Mouse (Mus musculus) adipocyte (in vitro differentiated cells): ENCODE data around the gene Plaur.

Experiments
- DNase-seq: peaks from one replicate; pipeline ENCODE4 v3.0.0-alpha.2; 2016; ENCODE audit warnings: low spot score

The Plaur gene

DNA sequence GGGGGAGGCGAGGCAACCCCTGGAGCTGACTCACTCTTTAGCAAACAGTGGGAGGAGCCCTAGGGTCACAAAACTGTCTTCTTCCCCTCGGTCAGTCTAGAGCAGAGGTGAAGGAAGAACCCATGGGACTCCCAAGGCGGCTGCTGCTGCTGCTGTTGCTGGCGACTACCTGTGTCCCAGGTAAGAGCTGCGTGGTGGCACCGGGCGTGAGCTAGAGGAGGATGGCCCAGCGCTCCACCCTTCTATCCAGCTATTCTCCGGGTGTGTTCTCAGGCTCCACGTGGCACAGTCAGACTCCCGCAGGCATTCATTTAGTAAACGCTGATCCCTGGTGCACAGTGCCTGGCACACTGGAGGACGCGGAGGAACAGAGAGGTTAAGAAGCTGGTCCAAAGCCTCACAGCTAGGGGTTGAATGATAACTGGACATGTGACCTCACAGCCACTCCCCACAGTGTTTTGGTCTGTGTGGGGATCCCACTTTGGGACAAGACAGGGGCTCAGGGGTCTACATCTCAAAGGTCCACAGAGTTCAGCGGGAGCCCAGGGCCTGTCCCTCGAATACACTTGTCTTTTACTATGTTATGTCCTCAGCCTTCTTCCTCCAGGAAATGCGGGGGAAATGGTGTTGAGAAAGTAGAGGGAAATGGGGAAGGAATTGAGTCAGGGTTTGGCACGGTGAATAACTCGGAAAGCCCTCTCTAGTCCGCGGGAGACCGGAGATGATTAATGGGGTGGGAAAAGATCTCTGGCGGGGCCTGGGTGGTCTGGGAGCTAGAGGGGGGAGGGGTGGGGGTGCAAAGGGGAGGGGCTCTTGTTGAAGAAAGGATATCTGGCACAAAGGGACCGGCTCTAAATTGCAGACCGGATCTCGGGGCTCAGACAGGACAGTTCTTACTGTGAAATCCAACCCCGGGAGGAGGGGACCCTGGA lies at the start of gene Plaur:
Plaur (plus strand) TSS at position 97 of the 932 bp plus-strand sequence.
- no peak for DNase-seq

DNA sequence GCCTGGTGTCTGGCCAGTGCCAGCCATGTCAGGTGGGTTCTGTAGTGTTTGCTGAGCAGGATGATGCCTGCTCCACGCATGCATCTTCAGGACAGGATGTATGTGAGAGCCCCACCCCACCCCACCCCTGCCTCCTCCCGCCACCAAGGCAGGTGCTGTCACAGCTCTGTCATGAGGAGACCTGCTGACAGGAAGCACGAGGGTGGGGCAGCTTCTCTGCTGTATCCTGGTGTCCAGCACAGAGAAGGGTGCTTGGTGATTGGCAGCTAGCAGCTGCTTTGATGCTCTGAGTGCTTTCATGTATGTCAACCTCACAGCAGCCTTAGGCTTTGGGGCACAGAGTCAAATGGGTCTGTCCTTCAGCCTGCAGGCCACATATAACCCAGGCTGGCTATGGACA lies 48.7 kb upstream of the Plaur start:
- no peak for DNase-seq

DNA sequence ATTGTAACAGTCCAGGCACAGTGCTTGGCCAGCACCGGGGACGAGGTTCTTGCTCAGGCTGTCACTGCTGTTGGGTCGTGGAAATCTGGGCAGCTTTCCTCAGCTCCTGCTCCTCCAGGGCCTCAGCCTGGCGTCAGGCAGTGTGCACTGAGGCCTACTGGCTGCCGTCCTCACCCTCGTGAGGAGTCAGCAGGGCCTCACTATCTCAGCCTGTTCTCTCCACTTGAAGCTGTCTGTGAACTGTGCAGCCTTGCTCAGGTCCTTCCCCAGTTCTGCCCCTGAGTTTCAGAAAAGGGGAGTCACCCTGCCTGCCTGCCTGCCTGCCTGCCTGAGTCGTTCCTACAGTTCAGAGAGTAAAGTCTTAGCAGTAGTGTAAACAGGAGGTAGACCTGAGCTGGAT lies 47.0 kb upstream of the Plaur start:
- no peak for DNase-seq

DNA sequence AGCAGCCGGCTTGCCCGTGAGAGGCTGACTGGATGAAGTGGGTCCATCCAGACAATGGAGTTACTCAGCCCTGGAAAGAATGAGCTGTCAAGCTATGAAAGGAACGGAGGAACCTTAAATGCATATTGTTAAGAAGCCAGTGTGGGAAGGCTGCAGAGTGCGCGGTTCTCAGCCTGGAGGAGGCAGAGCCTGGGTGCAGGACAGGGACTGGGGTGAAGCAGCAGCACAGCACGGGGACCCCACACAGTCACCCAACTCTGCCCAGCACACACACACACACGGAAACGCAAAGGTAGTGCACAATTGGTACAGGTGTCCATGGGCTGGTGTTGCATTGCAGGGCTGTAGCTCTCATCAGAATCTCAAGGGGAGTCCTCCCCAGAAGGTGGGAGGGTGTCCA lies 42.7 kb upstream of the Plaur start:
- DNase-seq = no peak

DNA sequence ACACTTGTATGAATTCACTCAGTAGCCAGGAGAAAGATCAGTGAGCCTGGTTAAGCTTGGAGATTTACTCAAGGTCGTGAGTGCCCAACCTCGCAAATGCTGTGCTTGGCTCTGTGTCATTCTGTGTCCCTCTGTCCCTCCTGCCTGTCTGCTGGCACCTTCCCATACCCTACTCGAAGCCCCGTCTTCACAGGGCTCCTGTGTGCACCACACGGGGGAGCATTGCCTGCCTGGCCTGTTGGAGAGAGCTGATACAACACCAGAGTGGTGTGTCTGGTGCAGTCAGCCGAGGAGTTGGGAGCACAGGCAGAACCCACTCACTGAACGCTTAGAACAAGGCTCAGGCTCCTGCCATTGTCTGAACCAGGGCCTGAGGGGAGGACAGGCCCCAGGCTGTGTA lies 40.6 kb upstream of the Plaur start:
- DNase-seq = no peak

DNA sequence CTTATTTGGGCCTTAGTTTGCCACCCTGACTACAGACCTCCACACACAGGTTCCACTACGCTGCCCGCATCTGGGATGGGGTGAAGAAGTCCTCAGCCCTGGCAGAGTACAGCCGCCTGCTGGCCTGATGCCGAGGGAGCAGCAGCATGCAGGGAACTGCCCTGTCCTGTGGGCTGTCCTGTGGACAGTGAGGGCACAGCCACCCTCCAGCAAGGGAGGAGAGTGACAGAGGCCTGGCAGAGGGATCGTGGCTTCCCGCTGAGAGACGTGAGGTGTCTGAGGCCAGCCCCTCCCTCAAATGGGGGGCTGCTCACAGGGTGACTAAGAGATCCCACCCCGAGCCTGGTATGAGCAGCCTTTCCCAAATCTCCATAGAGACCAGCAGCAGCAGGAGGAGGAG lies 40.0 kb upstream of the Plaur start:
- DNase-seq = no peak

DNA sequence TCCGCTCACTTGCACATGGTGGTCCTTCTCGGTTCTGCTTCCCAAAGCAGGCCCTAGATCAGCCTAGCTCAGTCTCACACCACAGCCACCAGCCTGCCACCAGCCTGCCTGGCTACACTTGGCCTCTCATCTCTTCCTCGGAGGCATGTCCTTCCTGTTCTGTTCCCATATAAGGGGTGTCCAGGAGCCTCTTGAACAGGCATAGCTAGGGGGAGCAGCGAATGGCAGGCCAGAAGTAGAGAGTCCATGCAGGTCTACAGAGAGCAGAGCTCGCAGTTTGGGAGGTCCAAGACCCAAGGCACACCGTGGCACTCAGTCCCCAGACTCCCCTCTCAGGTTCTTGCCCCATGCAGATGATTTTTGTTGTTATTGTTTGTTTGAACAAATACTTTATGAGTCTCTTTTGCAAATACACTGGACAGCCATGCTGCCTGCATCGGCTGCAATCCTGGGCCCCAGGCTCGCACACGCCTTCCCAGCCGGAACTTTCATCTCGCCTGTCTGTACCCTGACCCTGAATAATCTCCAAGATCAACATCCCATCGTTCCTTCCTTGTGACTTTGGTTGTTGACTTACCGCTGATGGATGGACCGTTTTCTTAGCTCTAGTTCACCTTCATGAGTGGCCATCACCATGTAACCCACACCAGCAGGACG lies 39.0 kb upstream of the Plaur start:
- no peak for DNase-seq

DNA sequence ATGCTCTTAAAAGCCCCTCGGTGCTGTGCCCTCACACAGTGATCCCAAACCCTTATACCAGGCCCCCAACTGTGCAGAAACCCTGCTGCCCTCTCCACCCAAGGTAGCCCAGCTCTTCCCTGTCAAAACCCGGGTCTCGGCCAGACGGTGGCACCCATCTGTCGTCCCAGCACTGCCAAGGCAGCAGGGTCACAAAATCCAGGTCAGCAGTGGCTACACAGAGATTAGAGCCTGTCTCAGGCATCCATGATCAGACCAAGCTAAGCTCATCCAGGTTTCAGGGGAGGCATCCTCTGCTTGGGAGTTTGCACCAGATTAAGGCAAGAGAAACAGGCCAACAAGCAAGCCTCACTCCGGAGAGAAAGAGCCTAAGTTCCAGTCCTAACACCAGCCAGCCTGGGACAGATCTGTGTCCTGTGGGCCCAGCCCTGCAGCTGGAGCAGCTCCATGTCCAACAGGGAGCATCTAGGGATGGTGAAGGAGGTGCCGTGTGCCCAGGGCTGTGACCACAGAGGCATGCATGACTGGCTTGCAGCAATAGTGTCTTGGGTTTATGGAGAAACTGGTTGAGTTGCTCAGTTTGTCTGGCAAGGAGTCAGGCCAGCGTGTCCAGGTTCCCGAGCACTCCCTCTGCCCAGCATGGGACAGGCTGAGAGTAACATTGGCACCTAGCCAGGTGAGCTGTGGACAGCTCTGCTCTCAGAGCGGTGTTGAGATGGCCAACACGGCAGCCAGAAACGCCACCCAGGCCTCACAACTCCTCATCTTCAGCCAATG lies 38.1 kb upstream of the Plaur start:
- peak; percentile 57 for DNase-seq

DNA sequence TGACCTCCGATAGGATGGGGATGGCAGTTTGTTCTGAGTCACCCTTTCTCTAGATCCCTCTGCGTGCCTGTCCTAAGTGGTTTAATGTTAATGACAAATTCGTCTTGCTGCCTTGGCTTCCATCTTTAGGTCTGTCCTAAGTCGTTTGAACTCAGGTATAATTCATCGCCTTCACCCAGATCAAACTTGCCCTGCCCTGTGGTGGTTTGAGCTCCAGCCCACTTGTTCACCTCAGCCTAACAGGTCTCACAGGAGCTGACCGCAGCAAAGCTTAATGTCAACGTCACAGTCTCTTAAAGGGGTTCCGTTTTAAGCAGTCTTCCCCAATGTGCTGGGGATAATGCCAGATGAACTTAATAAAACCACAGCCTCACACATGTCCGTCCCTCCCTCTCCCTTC lies 36.4 kb upstream of the Plaur start:
- DNase-seq = no peak

DNA sequence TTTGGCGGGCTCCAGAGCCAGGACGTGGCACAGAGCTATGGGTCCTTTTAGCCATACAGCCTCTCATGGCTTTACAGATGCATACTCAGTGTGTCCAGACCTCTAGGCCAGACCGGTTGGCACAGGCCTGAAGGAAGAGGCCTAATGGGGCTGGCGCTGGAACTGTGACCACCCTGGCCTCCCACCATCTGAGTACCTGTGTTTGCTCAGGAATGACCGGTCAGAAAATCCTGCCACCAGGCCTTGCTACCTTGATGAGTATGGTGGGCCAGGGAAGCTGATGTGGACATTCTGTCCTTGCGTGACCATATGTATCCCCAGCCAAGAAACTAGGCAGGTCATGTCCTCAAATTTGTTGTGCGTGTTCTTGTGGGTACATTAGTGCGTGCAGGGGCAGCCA lies 35.1 kb upstream of the Plaur start:
- no peak for DNase-seq

DNA sequence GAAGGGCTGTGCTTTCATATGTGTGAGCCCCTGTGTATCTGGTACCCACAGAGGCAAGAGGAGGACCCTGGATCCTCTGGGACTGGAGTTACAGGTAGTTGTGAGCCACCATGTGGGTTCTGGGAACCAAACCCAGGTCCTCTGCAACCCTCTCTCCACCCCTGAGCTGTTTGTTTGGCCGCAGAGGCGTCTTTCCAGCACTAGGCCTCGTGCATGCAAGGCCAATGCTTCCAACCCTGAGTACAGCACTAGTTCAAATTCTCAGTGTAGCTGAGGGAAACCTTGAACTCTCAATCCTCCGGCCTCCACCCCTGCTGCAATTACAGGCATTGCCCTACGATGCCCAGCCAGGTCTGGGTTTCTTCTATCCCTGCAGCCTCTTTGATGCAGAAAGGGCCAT lies 33.6 kb upstream of the Plaur start:
- DNase-seq = no peak

DNA sequence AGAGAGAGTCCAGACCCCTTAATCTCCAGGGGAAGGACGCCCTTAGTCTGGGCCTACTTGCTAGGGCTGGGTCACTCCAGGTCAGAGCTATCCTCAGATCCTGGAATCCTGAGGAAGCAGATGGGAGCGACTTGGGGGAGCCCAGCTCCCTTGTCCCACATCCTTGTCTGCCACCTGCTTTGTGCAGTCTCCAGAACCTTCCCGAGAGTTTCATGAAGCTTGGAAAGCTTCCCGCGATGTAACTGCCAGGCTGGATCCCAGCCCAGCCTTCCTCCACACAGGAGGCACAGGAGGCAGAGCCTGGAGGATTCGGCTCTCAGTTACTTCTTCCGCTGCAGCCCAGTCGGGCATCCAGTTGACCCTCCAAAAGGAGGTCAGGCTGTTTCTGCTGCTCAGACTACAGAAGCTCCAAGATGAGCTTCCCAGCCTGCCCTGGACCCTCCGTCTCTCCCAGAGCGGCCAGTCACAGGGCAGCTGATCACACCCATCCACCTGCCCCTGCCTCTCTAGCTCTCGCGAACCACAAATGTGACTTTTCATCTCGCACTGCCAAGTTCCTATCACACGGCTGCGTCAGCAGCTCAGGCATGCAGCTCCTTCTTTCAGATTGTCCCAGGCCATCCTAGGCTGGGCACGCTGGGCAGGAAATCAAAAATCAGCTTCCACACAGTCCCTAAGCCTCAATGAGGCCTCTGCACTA lies 32.7 kb upstream of the Plaur start:
- DNase-seq = peak; percentile 18

DNA sequence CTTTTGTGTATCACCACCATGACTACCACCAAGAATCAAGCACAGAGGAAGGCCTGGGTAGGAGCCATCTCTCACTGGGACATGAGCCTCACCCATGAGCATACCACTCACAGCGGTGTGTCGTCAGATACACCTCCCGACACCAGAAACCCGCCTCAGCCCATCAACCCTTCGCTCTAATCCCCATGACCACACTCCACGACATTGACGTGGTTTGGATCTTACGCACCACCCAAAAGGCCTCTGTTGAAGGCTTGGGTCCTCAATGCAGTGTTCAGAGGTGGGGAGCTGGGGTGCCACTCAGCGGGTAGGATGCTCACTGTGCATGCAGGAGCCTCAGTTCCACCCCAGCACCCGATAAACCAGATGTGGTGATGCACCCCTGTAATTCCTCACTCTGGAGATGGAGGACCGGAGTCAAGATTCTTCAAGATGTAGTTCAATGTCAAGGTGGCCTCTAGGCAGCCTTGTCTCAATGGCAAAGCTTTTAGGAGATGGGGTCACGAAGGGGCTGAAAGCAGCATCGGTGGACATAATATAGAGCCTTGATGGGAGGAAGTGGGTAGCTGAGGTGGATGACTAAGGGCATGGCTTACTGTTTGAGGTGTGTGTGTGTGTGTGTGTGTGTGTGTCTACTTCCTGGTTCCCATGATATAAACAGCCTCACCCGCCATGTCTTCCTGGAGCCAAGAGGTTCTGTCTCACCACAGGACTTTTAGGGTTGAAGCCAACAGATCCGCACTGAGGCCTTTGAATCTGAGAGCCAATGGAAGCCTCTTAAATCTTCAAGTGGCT lies 31.5 kb upstream of the Plaur start:
- DNase-seq = no peak

DNA sequence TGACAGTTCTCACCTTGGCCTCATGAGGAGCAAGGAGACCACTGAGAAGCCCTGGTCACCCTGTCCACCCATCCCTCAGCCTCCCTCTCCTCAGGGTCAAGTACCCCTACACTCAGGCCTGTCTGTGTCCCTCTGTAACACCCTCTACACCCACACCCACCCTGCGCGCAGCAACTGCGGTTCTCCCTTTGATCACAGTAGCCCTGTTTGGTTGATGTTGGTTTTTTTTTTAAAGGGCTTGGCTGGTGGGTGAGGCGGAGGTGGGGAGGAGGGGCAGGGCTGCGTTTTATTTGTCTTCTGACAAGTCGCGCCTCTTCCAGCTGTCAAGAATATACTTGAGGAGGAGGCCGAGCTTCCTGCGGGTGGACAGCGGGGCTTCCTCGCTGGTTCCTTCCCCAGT lies 30.6 kb upstream of the Plaur start:
- DNase-seq = no peak

DNA sequence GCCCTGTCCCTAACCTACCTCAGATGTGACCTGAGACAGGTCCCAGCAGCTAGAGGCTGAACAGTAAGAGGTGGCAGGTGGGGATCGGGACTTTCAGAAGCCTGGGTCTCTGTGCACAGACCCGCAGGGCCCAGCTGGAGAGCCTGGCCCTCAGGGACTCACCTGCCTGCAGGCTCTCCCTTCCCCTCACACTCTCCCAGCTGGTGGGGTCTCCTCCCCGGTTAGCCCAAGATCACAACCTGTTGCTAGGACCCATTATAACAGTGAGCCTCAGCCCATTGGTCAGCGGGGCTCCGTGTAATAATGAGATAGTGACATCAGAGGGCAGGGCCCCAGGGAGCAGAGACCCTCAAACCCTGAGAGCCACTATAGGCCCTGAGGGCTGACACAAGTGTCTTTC lies 27.0 kb upstream of the Plaur start:
- no peak for DNase-seq

DNA sequence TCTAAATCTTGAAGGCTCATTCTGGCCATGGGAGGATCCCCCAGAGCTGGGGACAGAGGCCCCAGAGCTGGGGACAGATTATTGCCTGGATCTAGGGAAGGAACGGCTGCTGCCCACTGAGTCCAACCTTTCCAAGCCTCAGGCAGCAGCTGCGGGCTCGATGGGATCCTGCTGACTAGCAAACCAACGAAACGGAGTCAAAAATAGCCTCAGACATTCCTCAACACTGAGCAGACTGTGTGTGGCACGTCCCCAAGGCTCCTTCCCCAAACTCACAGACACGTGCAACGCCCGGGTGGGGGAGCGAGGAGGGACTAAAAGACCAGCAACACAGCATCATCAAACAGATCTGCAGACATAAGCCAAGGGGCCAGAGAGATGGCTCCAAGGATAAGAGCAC lies 24.3 kb upstream of the Plaur start:
- DNase-seq = no peak

DNA sequence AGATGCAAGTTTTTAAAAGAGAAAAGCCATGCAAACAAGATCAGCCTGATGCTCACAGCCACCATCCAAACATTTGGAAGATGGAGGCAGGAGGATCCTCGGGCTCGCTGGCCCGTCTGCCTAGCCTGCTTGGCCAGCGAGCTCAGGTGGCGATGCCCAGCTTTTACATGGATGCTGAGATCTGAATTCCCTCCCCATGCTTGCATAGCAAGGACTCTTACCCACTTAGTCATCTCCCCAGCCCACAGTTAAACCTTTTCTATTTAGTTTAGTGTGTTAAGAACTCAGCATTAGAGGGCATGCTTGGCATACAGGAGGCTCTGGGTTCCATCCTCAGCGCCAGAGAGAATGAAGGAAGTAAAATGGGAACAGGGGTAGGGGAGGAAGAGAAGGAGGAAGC lies 23.1 kb upstream of the Plaur start:
- DNase-seq = no peak

DNA sequence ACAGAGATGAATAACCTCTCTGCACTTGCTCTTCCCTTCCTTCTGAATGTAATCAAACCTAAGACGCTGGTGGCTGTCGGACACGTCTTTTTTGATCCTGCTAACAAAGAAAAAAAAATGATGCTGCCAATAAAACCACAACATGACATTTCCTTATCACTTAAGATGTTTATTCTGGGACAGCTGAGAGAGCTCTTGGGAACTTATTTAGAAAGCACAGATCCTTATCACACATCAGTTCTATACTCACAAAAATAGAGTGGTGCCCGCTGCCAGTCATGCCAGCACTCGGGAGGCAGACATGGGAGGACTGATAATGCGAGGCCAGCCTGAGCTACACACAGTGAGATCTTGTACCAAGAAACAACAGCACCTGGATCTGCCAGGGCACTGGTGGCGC lies 22.4 kb upstream of the Plaur start:
- no peak for DNase-seq

DNA sequence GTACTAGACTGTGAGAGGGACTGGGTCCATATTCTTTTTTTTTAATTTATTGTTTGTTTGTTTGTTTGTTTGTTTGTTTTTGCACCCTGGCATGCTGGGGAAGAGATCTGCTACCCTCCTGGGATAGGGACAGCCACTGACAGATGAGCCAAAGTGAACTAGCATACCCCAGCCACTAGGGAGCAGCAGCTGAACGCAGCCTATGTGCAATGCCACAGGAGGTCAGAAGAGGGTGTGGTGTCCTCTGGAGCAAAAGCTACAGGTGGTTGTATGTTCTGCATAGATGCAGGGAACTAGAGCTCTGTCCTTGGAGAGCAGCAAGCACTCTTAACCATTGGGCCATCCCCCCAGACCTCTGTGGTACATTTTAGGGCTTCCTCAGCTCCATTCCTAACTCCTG lies 20.5 kb upstream of the Plaur start:
- DNase-seq = peak; percentile 68

DNA sequence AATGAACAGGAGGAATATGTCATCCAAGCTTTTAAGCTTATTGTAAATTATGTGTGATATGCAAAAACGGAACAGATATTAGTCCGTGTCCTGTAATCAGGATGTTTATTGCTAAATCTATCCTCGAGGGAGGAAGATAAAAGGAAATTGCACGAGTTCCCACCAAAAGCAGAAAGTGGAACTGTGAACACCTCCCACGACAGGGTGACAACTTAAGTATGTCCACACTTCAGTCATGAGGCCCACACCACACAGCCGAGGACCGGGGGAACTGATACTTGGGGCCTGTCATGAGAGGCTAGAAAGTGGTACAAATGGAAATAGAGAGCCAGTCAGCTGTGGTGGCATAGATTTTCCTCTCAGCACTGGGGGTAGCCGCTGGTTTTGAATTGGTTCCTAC lies 20.0 kb upstream of the Plaur start:
- DNase-seq = no peak

DNA sequence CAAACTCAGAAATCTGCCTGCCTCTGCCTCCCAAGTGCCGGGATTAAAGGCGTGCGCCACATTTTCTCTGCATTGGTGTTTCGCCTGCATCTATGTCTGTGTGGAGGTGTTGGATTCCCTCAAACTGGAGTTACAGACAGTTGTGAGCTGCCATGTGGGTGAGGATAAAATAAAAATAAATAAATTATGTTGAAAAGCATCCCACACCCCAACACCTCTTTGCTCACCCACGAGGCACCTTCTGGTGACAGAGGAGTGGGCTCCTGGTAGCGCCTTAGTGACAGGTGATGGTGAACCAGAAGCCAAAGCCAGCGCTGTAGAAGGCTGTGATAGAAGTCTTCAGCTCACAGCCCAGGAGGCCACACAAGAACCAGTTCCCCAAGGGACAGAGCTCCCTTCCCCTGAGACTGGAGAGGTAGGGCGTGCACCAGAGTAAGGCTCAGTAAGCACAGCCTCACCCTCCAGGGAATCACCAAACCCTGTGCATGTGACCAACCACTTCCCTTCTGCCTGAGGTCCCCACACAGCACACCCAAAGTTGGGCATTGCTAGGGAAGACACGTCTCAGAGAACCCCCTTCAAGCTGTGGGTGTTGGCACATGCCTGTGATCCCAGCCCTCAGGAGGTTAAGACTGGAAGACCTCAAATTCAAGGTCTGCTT lies 16.9 kb upstream of the Plaur start:
- no peak for DNase-seq
